Mouse (Mus musculus): ENCODE data around the gene Huwe1. TPM values are rescaled to one million over a fixed set of nuclear protein-coding genes. Genes with fewer than 3 reads are reported as not detected.

Gene Huwe1
- polyA plus RNA-seq, 1 experiment: 63.3 TPM

DNA sequence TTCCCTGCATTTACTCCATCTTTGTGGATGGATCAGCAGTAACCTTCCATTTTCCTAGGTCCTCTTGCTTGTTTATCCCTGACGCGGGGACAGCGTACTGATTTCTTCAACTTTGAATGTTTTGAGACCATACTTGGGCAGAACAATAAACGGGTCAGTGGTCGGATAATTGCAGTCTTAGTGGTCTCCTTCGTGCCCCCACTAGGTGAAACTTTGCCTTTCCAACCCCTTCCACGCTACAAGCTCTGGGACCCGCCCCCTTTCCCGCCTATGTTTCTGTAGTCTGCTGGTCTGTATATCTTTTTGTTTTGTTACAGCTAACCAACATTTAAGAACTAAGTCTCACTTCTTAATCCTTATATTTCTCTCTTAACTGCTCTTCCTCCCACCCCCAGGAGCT lies 3.8 kb downstream of the Huwe1 start:
- peak overlapping the region; percentile 95 for H3K4me3 ChIP-seq (replicated peaks; ENCODE audit: control insufficient read depth, low read depth, low read length)
- no peaks in the 10 kb centered on the region for H3K4me1 ChIP-seq (ENCODE audit: control insufficient read depth, insufficient read depth, low read length)
- TF ChIP-seq POLR2A (IDR thresholded peaks at IDR 0.05; ENCODE audit: borderline replicate concordance, control insufficient read depth, low read depth, low read length) (no peak), CTCF (IDR thresholded peaks at IDR 0.05; ENCODE audit: control insufficient read depth, insufficient read depth, low read length) (no peak)
- no peak overlapping the region for H3K27ac ChIP-seq (ENCODE audit: control insufficient read depth, insufficient read depth, low read depth, low read length, poor library complexity)
- 9% methylated on average over 9 of the region's 9 CpGs for WGBS

DNA sequence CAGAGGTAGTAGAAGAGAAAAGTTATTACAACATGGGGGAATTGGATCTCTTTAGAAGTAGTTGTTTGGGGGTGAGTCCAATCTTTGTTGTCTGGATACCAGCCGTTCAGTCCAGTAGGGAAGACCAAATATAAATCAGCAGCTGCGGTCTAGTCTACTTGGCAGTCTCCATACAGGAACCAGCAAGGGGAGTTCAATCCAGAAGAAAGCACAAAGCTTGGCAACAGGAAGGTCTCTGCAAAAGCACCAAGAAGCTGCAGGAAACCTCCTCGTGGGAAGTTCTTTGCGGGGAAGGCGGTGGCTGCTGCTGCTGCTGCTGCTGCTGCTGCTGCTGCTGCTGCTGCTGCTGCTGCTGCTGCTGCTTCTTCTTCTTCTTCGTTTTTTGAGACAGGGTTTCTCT lies 10.9 kb downstream of the Huwe1 start:
- no peaks in the 10 kb centered on the region for H3K4me1 ChIP-seq (ENCODE audit: control insufficient read depth, insufficient read depth, low read length)
- TF ChIP-seq POLR2A (IDR thresholded peaks at IDR 0.05; ENCODE audit: borderline replicate concordance, control insufficient read depth, low read depth, low read length) (no peak), CTCF (IDR thresholded peaks at IDR 0.05; ENCODE audit: control insufficient read depth, insufficient read depth, low read length) (no peak)
- WGBS: 64% methylated on average over 6 of the region's 6 CpGs

DNA sequence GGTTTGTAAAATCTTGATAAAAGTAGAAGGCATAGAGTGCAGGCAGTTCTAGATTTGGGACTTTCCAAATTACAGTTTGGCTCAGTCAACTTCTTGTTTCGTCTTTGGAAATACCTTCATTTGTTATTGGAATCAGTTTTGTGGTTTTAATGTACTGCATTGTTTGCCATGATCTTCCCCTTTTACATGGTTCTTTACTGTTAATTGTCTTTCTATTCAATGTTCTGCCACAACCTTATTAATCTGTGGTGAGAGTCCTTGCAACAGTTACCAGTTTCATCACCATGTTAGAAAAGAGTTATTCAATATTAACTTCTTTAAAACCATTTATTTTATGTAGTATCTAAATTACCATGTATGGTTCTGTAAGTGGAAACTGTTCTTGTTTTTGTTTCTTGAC lies 13.0 kb downstream of the Huwe1 start:
- H3K4me1 ChIP-seq (ENCODE audit: control insufficient read depth, insufficient read depth, low read length): no peaks in the 10 kb centered on the region
- WGBS: 52% methylated on average over 1 of the region's 1 CpGs
- no peak overlapping the region for H3K4me3 ChIP-seq (replicated peaks; ENCODE audit: control insufficient read depth, low read depth, low read length)
- H3K27ac ChIP-seq (ENCODE audit: control insufficient read depth, insufficient read depth, low read depth, low read length, poor library complexity): no peak overlapping the region
- no peak for TF ChIP-seq CTCF (IDR thresholded peaks at IDR 0.05; ENCODE audit: control insufficient read depth, insufficient read depth, low read length)
- TF ChIP-seq POLR2A (IDR thresholded peaks at IDR 0.05; ENCODE audit: borderline replicate concordance, control insufficient read depth, low read depth, low read length): no peak

More for the DNA sequence above, 10.9 kb downstream of the Huwe1 start:
- no peak overlapping the region for H3K4me3 ChIP-seq (replicated peaks; ENCODE audit: control insufficient read depth, low read depth, low read length)
- no peak overlapping the region for H3K27ac ChIP-seq (ENCODE audit: control insufficient read depth, insufficient read depth, low read depth, low read length, poor library complexity)

DNA sequence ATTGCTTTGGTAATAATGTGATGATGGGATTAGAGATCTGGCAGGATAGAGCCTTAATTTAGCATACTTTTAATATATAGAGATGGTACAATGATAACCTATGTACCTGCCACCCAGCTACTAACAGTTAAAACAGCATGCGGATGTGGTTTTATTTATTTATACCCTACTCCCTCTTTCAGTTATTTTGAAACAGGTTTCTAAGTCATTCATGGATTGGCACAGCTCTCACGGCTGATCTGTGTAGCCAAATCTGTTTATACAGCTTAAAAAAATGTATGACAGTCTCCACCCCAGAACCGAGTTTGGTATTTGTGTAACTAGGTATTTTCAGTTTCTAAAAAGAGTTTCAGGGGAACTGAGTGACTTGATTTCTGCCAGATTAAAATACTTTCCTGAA lies 17.1 kb downstream of the Huwe1 start:
- Histone ChIP-seq H3K4me3 (replicated peaks; ENCODE audit: control insufficient read depth, low read depth, low read length) (no peak overlapping the region), H3K27ac (ENCODE audit: control insufficient read depth, insufficient read depth, low read depth, low read length, poor library complexity) (no peak overlapping the region), H3K4me1 (ENCODE audit: control insufficient read depth, insufficient read depth, low read length) (no peaks in the 10 kb centered on the region)
- 50% methylated on average over 3 of the region's 3 CpGs for WGBS
- no peak for TF ChIP-seq CTCF (IDR thresholded peaks at IDR 0.05; ENCODE audit: control insufficient read depth, insufficient read depth, low read length)
- TF ChIP-seq POLR2A (IDR thresholded peaks at IDR 0.05; ENCODE audit: borderline replicate concordance, control insufficient read depth, low read depth, low read length): no peak

DNA sequence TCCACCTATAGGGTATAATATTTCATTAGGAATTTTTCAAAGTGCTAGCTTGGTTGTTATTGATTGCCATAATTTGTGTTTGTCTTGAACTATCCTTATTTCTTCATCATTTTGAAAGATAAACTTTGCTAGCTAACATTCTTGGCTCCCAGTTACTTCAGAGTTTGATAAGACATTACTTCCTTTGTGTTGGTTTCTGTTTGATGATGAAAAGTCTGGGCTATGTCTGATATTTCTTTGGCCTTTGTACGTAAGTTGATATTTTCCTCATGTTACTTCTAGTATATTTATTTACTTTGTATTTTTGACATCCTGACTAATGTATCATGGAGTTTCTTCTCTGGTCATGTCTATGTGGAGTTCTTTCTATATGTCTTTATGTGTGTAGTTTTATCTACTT lies 28.4 kb downstream of the Huwe1 start:
- H3K4me1 ChIP-seq (ENCODE audit: control insufficient read depth, insufficient read depth, low read length): no peaks in the 10 kb centered on the region
- no peak for TF ChIP-seq POLR2A (IDR thresholded peaks at IDR 0.05; ENCODE audit: borderline replicate concordance, control insufficient read depth, low read depth, low read length)
- TF ChIP-seq CTCF (IDR thresholded peaks at IDR 0.05; ENCODE audit: control insufficient read depth, insufficient read depth, low read length): no peak
- no peak overlapping the region for H3K27ac ChIP-seq (ENCODE audit: control insufficient read depth, insufficient read depth, low read depth, low read length, poor library complexity)
- no peak overlapping the region for H3K4me3 ChIP-seq (replicated peaks; ENCODE audit: control insufficient read depth, low read depth, low read length)
- 59% methylated on average over 1 of the region's 1 CpGs for WGBS

DNA sequence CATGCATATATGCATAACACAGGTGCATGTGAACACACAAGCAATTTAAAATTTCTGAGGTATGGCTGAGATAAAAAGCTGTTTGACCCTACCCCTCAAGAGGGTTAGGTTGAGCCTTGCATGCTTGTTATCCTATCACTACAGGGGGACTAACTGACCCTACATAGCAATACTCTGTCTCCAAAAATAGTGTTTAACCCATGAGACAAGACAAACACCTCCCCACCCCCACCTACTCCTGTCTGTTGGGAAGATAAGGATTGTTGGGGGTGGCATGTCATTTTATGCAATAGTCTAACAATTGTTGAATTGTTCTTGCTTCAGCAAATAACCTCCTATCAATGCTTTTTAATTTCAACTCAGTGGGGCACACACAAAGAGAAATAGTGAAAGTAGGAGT lies 30.7 kb downstream of the Huwe1 start:
- no peaks in the 10 kb centered on the region for H3K4me1 ChIP-seq (ENCODE audit: control insufficient read depth, insufficient read depth, low read length)
- no peak overlapping the region for H3K27ac ChIP-seq (ENCODE audit: control insufficient read depth, insufficient read depth, low read depth, low read length, poor library complexity)
- TF ChIP-seq CTCF (IDR thresholded peaks at IDR 0.05; ENCODE audit: control insufficient read depth, insufficient read depth, low read length): no peak
- no peak for TF ChIP-seq POLR2A (IDR thresholded peaks at IDR 0.05; ENCODE audit: borderline replicate concordance, control insufficient read depth, low read depth, low read length)
- H3K4me3 ChIP-seq (replicated peaks; ENCODE audit: control insufficient read depth, low read depth, low read length): no peak overlapping the region

DNA sequence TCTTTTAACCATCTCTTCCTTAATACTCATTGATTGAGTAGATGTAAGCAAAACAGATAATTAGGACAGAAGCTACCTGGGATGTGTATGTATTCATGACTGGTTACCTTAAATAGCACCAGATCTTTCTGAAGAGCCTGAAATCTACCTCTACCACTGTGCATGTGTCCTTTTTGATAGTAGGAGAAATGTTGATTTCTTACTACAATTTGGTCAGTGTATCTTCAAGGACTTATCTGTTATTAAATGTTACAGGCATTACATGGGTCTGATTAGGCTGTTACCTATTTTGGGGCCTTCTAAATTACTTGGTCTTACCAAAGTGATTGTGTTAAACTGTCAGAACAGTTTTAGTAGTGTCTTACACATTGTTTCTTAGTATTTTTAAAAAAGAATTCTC lies 32.4 kb downstream of the Huwe1 start:
- Histone ChIP-seq H3K27ac (ENCODE audit: control insufficient read depth, insufficient read depth, low read depth, low read length, poor library complexity) (no peak overlapping the region), H3K4me1 (ENCODE audit: control insufficient read depth, insufficient read depth, low read length) (no peaks in the 10 kb centered on the region), H3K4me3 (replicated peaks; ENCODE audit: control insufficient read depth, low read depth, low read length) (no peak overlapping the region)
- TF ChIP-seq CTCF (IDR thresholded peaks at IDR 0.05; ENCODE audit: control insufficient read depth, insufficient read depth, low read length): no peak

DNA sequence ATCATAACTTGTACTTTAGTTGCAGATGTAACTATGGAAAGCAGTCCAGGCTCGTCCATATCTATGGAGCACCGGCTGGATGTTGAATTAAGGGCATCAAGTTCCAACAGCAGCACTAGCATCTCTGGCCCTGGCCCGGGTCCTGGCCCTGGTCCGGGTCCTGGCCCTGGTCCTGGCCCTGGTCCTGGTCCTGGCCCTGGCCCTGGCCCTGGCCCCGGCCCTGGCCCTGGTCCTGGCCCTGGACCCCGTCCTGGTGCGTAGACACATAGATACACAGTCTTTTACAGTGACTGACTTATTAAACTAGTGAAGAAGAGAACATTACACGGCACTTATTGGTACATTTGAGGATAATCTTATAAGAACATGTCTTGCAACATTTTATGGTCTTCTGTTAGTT lies 58.8 kb downstream of the Huwe1 start:
- Histone ChIP-seq H3K27ac (ENCODE audit: control insufficient read depth, insufficient read depth, low read depth, low read length, poor library complexity) (no peak overlapping the region), H3K4me1 (ENCODE audit: control insufficient read depth, insufficient read depth, low read length) (no peaks in the 10 kb centered on the region), H3K4me3 (replicated peaks; ENCODE audit: control insufficient read depth, low read depth, low read length) (no peak overlapping the region)
- 92% methylated on average over 8 of the region's 8 CpGs for WGBS
- TF ChIP-seq POLR2A (IDR thresholded peaks at IDR 0.05; ENCODE audit: borderline replicate concordance, control insufficient read depth, low read depth, low read length): no peak

DNA sequence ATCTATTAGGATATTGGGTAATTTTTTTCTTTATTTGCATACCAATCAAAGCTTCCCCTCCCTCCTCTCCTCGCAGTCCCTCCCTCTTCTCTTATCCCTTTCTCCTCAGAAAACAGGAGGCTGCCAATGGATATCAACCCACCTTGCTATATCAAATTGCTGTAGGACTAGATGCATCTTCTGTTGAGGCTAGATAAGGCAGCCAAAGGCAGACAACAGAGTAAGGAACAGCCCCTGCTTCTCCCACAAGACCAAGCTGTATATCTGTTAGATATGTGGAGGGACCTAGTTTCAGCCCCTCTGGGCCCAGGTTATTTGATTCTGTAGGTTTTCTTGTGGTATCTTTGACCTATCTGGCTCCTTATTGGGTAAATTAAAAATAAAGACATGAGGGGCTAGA lies 110.1 kb downstream of the Huwe1 start:
- H3K4me1 ChIP-seq (ENCODE audit: control insufficient read depth, insufficient read depth, low read length): no peaks in the 10 kb centered on the region
- TF ChIP-seq CTCF (IDR thresholded peaks at IDR 0.05; ENCODE audit: control insufficient read depth, insufficient read depth, low read length): no peak
- TF ChIP-seq POLR2A (IDR thresholded peaks at IDR 0.05; ENCODE audit: borderline replicate concordance, control insufficient read depth, low read depth, low read length): no peak
- WGBS: 50% methylated on average over 1 of the region's 1 CpGs
- no peak overlapping the region for H3K4me3 ChIP-seq (replicated peaks; ENCODE audit: control insufficient read depth, low read depth, low read length)
- no peak overlapping the region for H3K27ac ChIP-seq (ENCODE audit: control insufficient read depth, insufficient read depth, low read depth, low read length, poor library complexity)

All from bone marrow, adult 2 months (tissue).